Mouse (Mus musculus): Measurements from ENCODE around the gene Cct4. TPM values are rescaled to one million over a fixed set of nuclear protein-coding genes. Genes with fewer than 3 reads are reported as not detected.

The Cct4 gene
- polyA plus RNA-seq, 1 experiment from 2014 or later: 422 TPM

GRCm38 (mm10) chr11:22971835-22972709 lies 18.2 kb upstream of the Cct4 start, which contains the start of gene Zrsr1:
Zrsr1 (plus strand) TSS chr11:22972005.
- 59% methylated on average over 56 of the region's 56 CpGs for WGBS
- Histone ChIP-seq H3K4me3 (peak within 1 kb of the TSS; percentile 52), H3K27me3 (ENCODE audit: poor library complexity, severe bottlenecking) (no peaks in the 10 kb centered on the region), H3K27ac (peak within 1 kb of the TSS; percentile 84), H3K36me3 (replicated peaks) (peaks cover 64% of the 10 kb centered on the region), H3K4me1 (peaks cover 38% of the 10 kb centered on the region), H3K9me3 (peaks cover 47% of the 10 kb centered on the region)
- peak; percentile 53 for DNase-seq (ENCODE audit: extremely low spot score, low spot score)

- Histone ChIP-seq H3K27me3 (ENCODE audit: poor library complexity, severe bottlenecking) (no peaks in the 10 kb centered on the region), H3K4me1 (peaks cover 38% of the 10 kb centered on the region), H3K36me3 (replicated peaks) (peaks cover 64% of the 10 kb centered on the region), H3K4me3 (peak overlapping the region; percentile 52), H3K9me3 (peaks cover 39% of the 10 kb centered on the region), H3K27ac (peak overlapping the region; percentile 84)
- 48% methylated on average over 44 of the region's 46 CpGs for WGBS
- DNase-seq (ENCODE audit: extremely low spot score, low spot score): peak; percentile 73
Measured at GRCm38 (mm10) chr11:22972746-22973526, 17.4 kb upstream of the Cct4 start.

DNA sequence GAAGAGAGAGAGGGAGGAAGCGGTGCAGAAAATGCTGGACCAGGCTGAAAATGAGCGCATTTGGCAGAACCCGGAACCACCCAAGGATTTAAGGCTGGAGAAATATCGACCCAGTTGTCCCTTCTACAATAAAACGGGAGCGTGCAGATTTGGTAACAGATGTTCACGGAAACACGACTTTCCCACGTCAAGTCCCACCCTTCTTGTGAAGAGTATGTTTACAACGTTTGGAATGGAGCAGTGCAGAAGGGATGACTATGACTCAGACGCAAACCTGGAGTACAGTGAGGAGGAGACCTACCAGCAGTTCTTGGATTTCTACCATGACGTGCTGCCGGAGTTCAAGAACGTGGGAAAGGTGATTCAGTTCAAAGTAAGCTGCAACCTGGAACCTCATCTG lies 16.7 kb upstream of the Cct4 start:
- H3K4me3 ChIP-seq: peak overlapping the region; percentile 52
- peaks cover 38% of the 10 kb centered on the region for H3K4me1 ChIP-seq
- WGBS: 44% methylated on average over 14 of the region's 14 CpGs
- peaks cover 35% of the 10 kb centered on the region for H3K9me3 ChIP-seq
- DNase-seq (ENCODE audit: extremely low spot score, low spot score): no peak
- H3K27me3 ChIP-seq (ENCODE audit: poor library complexity, severe bottlenecking): no peaks in the 10 kb centered on the region
- peak overlapping the region; percentile 84 for H3K27ac ChIP-seq
- peaks cover 65% of the 10 kb centered on the region for H3K36me3 ChIP-seq (replicated peaks)

DNA sequence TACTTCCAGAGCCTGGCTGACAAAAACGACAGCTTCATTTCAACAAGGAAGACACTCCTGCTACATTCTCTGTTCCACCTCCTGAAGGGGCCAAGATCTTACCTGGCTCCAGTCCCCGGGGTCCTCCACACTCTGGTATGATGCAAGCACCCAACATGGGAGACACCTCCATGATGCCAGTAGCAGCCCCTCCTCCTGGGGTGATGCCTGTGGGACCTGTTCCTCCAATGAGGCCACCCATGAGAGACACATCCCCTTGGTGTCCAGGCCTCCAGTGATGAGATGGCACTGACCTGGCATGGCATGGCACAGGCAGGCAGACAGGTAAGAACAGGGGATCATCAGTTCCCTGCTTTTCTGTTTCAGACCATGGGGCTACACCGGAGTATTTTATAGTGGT lies 12.1 kb upstream of the Cct4 start:
- WGBS: 91% methylated on average over 3 of the region's 3 CpGs
- no peak for DNase-seq (ENCODE audit: extremely low spot score, low spot score)
- Histone ChIP-seq H3K27me3 (ENCODE audit: poor library complexity, severe bottlenecking) (no peaks in the 10 kb centered on the region), H3K4me1 (peaks cover 58% of the 10 kb centered on the region), H3K9me3 (peaks cover 12% of the 10 kb centered on the region), H3K27ac (no peak overlapping the region), H3K36me3 (replicated peaks) (peaks cover 43% of the 10 kb centered on the region), H3K4me3 (no peak overlapping the region)

- Histone ChIP-seq H3K27ac (no peak overlapping the region), H3K9me3 (peaks cover 7% of the 10 kb centered on the region), H3K27me3 (ENCODE audit: poor library complexity, severe bottlenecking) (no peaks in the 10 kb centered on the region), H3K36me3 (replicated peaks) (peaks cover 38% of the 10 kb centered on the region), H3K4me3 (no peak overlapping the region), H3K4me1 (peaks cover 58% of the 10 kb centered on the region)
- DNase-seq (ENCODE audit: extremely low spot score, low spot score): no peak
- WGBS: 84% methylated on average over 1 of the region's 1 CpGs
Measured at GRCm38 (mm10) chr11:22978711-22979110, 11.6 kb upstream of the Cct4 start.

GRCm38 (mm10) chr11:22979221-22979620 lies 11.1 kb upstream of the Cct4 start:
- no peak overlapping the region for H3K27ac ChIP-seq
- DNase-seq (ENCODE audit: extremely low spot score, low spot score): no peak
- peaks cover 1% of the 10 kb centered on the region; the same call in 1 of the 2 replicates for H3K9me3 ChIP-seq
- H3K27me3 ChIP-seq (ENCODE audit: poor library complexity, severe bottlenecking): no peaks in the 10 kb centered on the region
- H3K4me1 ChIP-seq: peaks cover 53% of the 10 kb centered on the region
- H3K36me3 ChIP-seq (replicated peaks): peaks cover 33% of the 10 kb centered on the region
- H3K4me3 ChIP-seq: no peak overlapping the region
- WGBS: 88% methylated on average over 1 of the region's 1 CpGs

- Histone ChIP-seq H3K27ac (peak overlapping the region; percentile 94), H3K36me3 (replicated peaks) (peaks cover 30% of the 10 kb centered on the region), H3K4me1 (peaks cover 36% of the 10 kb centered on the region), H3K4me3 (peak overlapping the region; percentile 80), H3K9me3 (no peaks in the 10 kb centered on the region), H3K27me3 (ENCODE audit: poor library complexity, severe bottlenecking) (no peaks in the 10 kb centered on the region)
- WGBS: 56% methylated on average over 4 of the region's 4 CpGs
- no peak for DNase-seq (ENCODE audit: extremely low spot score, low spot score)
Measured at GRCm38 (mm10) chr11:22981041-22981440, 9.3 kb upstream of the Cct4 start.

DNA sequence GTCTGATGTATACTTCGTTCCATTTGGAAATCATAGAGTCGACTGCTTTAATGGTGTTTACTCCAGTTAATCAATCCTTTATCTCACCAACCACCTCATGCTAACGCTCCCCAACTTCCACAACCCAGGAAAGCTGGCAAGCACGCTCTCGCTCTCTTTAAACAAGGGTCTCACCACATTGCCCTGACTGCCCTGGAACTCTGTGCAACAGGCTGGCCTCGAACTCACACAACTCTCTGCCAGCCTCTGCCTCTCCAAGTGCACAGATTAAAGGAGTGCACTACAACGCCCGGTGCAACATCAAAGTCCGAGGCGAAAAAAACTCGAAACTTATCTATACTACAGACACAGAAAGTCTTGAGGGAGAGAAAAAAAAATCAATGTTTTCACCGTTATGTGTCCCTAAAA lies 8.8 kb upstream of the Cct4 start:
- peak overlapping the region; percentile 94 for H3K27ac ChIP-seq
- WGBS: 5% methylated on average over 12 of the region's 12 CpGs
- peak overlapping the region; percentile 80 for H3K4me3 ChIP-seq
- H3K9me3 ChIP-seq: no peaks in the 10 kb centered on the region
- peaks cover 31% of the 10 kb centered on the region for H3K4me1 ChIP-seq
- H3K27me3 ChIP-seq (ENCODE audit: poor library complexity, severe bottlenecking): no peaks in the 10 kb centered on the region
- H3K36me3 ChIP-seq (replicated peaks): peaks cover 25% of the 10 kb centered on the region
- DNase-seq (ENCODE audit: extremely low spot score, low spot score): no peak

DNA sequence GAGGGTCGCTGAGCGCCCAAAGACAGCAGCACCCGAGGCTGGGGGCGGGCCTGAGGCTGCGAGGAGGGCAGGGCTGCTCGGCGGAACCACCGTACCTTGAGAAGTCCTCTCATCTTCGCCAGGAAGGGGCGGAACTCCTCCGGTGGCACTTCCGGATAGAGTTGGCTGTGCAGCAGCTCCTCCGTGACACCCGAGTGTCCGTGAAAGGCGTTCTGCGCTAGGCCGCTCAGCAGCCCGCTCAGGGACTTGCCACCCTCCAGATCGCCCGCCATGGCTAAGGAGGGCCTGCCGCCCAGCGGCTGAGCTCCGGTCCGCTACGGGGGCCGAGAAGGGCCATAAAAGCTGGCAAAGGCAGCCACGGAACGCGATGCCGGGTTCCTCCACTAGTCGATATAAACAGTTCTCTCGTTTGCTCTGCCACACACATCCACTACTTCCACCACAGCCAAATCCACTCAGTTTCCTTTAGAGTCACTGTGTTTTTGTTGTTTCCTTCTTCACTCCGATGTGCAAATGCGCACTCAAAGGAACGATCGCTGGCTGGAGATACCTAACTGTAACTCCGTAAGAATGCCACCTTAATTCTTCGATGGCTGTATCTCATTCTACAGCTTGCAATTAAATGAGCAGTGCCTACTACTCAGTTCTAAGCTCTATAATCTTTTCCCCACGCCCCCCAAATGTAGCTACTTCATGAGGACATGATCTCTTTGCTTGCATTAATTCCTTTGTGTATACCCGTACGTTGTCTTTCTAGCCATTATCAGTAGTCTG lies 8.1 kb upstream of the Cct4 start, which contains the start of the genes Gm28048 and Commd1:
TSS of gene Gm28048 (minus strand) at position 107 of the 774 bp plus-strand sequence.
TSS of gene Commd1 (minus strand) at position 399 of the 774 bp plus-strand sequence.
- no peaks in the 10 kb centered on the region for H3K9me3 ChIP-seq
- H3K4me3 ChIP-seq: peak within 1 kb of the TSS; percentile 80
- H3K4me1 ChIP-seq: peaks cover 26% of the 10 kb centered on the region
- peaks cover 19% of the 10 kb centered on the region for H3K36me3 ChIP-seq (replicated peaks)
- peak within 1 kb of the TSS; percentile 94 for H3K27ac ChIP-seq
- DNase-seq (ENCODE audit: extremely low spot score, low spot score): peak; percentile 94
- WGBS: 4% methylated on average over 42 of the region's 42 CpGs
- no peaks in the 10 kb centered on the region for H3K27me3 ChIP-seq (ENCODE audit: poor library complexity, severe bottlenecking)

DNA sequence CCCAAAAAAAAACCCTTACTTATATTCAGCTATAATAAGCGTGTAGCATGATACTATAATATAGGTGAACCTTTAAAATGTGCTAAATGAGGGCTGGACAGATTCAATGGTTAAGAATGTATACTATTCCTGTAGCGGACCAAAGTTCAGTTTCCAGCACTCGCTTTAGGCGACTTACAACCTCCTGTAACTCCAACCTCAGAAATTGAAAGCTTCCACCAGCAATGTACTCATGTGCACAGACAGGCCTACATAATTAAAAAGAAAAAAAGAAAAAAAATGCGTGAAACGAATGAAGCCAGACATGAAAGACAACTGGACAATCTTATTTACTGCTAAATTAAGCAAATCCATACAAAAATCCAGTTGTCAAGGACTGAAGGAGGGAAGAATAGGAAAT lies 7.5 kb upstream of the Cct4 start:
- WGBS: 67% methylated on average over 6 of the region's 6 CpGs
- Histone ChIP-seq H3K27me3 (ENCODE audit: poor library complexity, severe bottlenecking) (no peaks in the 10 kb centered on the region), H3K36me3 (replicated peaks) (peaks cover 12% of the 10 kb centered on the region), H3K4me1 (peaks cover 26% of the 10 kb centered on the region), H3K27ac (no peak overlapping the region), H3K9me3 (no peaks in the 10 kb centered on the region), H3K4me3 (peak overlapping the region; percentile 80)
- no peak for DNase-seq (ENCODE audit: extremely low spot score, low spot score)

- H3K4me1 ChIP-seq: peaks cover 25% of the 10 kb centered on the region
- WGBS: 81% methylated on average over 3 of the region's 3 CpGs
- H3K27ac ChIP-seq: no peak overlapping the region
- H3K4me3 ChIP-seq: no peak overlapping the region
- H3K27me3 ChIP-seq (ENCODE audit: poor library complexity, severe bottlenecking): no peaks in the 10 kb centered on the region
- DNase-seq (ENCODE audit: extremely low spot score, low spot score): no peak
- H3K9me3 ChIP-seq: no peaks in the 10 kb centered on the region
- H3K36me3 ChIP-seq (replicated peaks): no peaks in the 10 kb centered on the region
Measured at GRCm38 (mm10) chr11:22985510-22985909, 4.8 kb upstream of the Cct4 start.

DNA sequence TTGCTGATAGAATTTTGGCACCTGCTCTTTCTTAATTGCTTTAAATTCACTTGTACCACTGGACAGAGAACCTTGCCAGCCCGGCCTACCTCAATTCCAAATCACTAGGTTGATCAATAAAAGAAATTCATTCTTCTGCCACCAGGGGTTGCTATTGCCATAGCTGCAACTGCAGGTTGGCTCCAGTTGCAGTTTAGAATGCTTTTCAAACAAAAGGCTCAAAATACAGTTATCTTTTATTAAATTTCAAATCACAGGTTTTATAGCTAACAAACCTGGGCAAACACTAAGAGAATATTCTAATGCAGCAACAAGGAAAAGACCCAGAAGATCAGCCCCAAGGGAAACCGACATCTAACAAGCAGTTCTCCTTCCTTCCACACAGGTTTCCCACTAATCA lies 3.0 kb upstream of the Cct4 start:
- H3K9me3 ChIP-seq: no peaks in the 10 kb centered on the region
- DNase-seq (ENCODE audit: extremely low spot score, low spot score): no peak

More for the DNA sequence above, 3.0 kb upstream of the Cct4 start:
- Histone ChIP-seq H3K27me3 (ENCODE audit: poor library complexity, severe bottlenecking) (no peaks in the 10 kb centered on the region), H3K36me3 (replicated peaks) (peaks cover 6% of the 10 kb centered on the region; the same call in 1 of the 2 replicates), H3K4me1 (peaks cover 22% of the 10 kb centered on the region), H3K4me3 (no peak overlapping the region), H3K27ac (no peak overlapping the region)
- 66% methylated on average over 2 of the region's 2 CpGs for WGBS
